Mouse (Mus musculus) CH12.LX (cell line): ENCODE results near the gene Hist1h2ae. TPM values are rescaled to one million over a fixed set of nuclear protein-coding genes. Genes with fewer than 3 reads are reported as not detected.

Source experiments
- polyA plus RNA-seq: library from polyadenylated mRNA; unstranded; fragments of >175 nt; gene quantifications from 2 replicates; pipeline ENCODE4 v1.2.1, GENCODE M21; 2012; ENCODE audit warnings: low read depth; ENCODE audit not compliant: insufficient read length
- total RNA-seq, 2 experiments: library from RNA; depleted of rRNA; stranded (reverse); fragments of 300-350 nt in 1 of 2; fragments of >200 nt in 1 of 2; gene quantifications; 2 replicates each; pipeline ENCODE4 v1.2.3; 2012 to 2014

Gene Hist1h2ae
- total and polyA plus RNA-seq, 3 experiments = 3.5 to 648 (median 16.3) TPM

Other genes with a start within 250 kb of the Hist1h2ae start
Only the 20 nearest of the 35 such genes appear.
- 0.38 and 0.51 TPM in 2 replicates for gene Btn1a1, start 105.3 kb downstream of the Hist1h2ae start, total RNA-seq (2012; rRNA removed)
- gene Btn1a1, start 105.3 kb downstream of the Hist1h2ae start, total RNA-seq (2014; rRNA removed) = 0.20 TPM in 2 replicates
- 0.08 and 0.21 TPM in 2 replicates for gene Btn1a1, start 105.3 kb downstream of the Hist1h2ae start, polyA plus RNA-seq
- 1.1 and 1.3 TPM in 2 replicates for gene Btn2a2, start 82.4 kb downstream of the Hist1h2ae start, total RNA-seq (2012; rRNA removed)
- 1.2 and 1.3 TPM in 2 replicates for gene Btn2a2, start 82.4 kb downstream of the Hist1h2ae start, total RNA-seq (2014; rRNA removed)
- gene Btn2a2, start 82.4 kb downstream of the Hist1h2ae start, polyA plus RNA-seq = 2.1 and 2.8 TPM in 2 replicates
- 4,350 and 4,957 TPM in 2 replicates for gene Hist1h4h, start 40.2 kb downstream of the Hist1h2ae start, total RNA-seq (2012; rRNA removed)
- 14.0 and 19.4 TPM in 2 replicates for gene Hist1h4h, start 40.2 kb downstream of the Hist1h2ae start, total RNA-seq (2014; rRNA removed)
- gene Hist1h4h, start 40.2 kb downstream of the Hist1h2ae start, polyA plus RNA-seq = 3.4 and 5.5 TPM in 2 replicates
- gene Hist1h2af, start 37.3 kb downstream of the Hist1h2ae start, total RNA-seq (2012; rRNA removed) = 824 and 932 TPM in 2 replicates
- 45.2 and 57.1 TPM in 2 replicates for gene Hist1h2af, start 37.3 kb downstream of the Hist1h2ae start, total RNA-seq (2014; rRNA removed)
- 68.6 and 97.0 TPM in 2 replicates for gene Hist1h2af, start 37.3 kb downstream of the Hist1h2ae start, polyA plus RNA-seq
- gene Hist1h3g, start 35.8 kb downstream of the Hist1h2ae start, total RNA-seq (2012; rRNA removed) = 608 and 749 TPM in 2 replicates
- 50.1 and 75.3 TPM in 2 replicates for gene Hist1h3g, start 35.8 kb downstream of the Hist1h2ae start, total RNA-seq (2014; rRNA removed)
- gene Hist1h3g, start 35.8 kb downstream of the Hist1h2ae start, polyA plus RNA-seq = 3.4 and 3.6 TPM in 2 replicates
- gene Hist1h2bh, start 27.8 kb downstream of the Hist1h2ae start, total RNA-seq (2012; rRNA removed) = 261 and 290 TPM in 2 replicates
- gene Hist1h2bh, start 27.8 kb downstream of the Hist1h2ae start, total RNA-seq (2014; rRNA removed) = 5.7 and 8.0 TPM in 2 replicates
- 0.56 and 0.77 TPM in 2 replicates for gene Hist1h2bh, start 27.8 kb downstream of the Hist1h2ae start, polyA plus RNA-seq
- 553 and 608 TPM in 2 replicates for gene Hist1h3f, start 27.2 kb downstream of the Hist1h2ae start, total RNA-seq (2012; rRNA removed)
- 5.1 and 8.0 TPM in 2 replicates for gene Hist1h3f, start 27.2 kb downstream of the Hist1h2ae start, total RNA-seq (2014; rRNA removed)
- gene Hist1h3f, start 27.2 kb downstream of the Hist1h2ae start, polyA plus RNA-seq = 0.23 and 0.30 TPM in 2 replicates
- gene Hist1h4f, start 19.6 kb downstream of the Hist1h2ae start, total RNA-seq (2012; rRNA removed) = 4,390 and 4,902 TPM in 2 replicates
- 17.8 and 27.1 TPM in 2 replicates for gene Hist1h4f, start 19.6 kb downstream of the Hist1h2ae start, total RNA-seq (2014; rRNA removed)
- gene Hist1h4f, start 19.6 kb downstream of the Hist1h2ae start, polyA plus RNA-seq = 4.0 and 9.0 TPM in 2 replicates
- 112 and 132 TPM in 2 replicates for gene Hist1h1d, start 18.0 kb downstream of the Hist1h2ae start, total RNA-seq (2012; rRNA removed)
- gene Hist1h1d, start 18.0 kb downstream of the Hist1h2ae start, total RNA-seq (2014; rRNA removed) = 1.8 and 2.3 TPM in 2 replicates
- gene Hist1h1d, start 18.0 kb downstream of the Hist1h2ae start, polyA plus RNA-seq = 0.11 and 0.14 TPM in 2 replicates
- gene Hist1h3e, start 8.9 kb downstream of the Hist1h2ae start, total RNA-seq (2012; rRNA removed) = 1,307 and 1,484 TPM in 2 replicates
- gene Hist1h3e, start 8.9 kb downstream of the Hist1h2ae start, total RNA-seq (2014; rRNA removed) = 20.6 and 24.2 TPM in 2 replicates
- 2.2 and 3.1 TPM in 2 replicates for gene Hist1h3e, start 8.9 kb downstream of the Hist1h2ae start, polyA plus RNA-seq
- gene Hist1h2bg, start 176 bp upstream of the Hist1h2ae start, total RNA-seq (2012; rRNA removed) = 2,765 and 3,252 TPM in 2 replicates
- gene Hist1h2bg, start 176 bp upstream of the Hist1h2ae start, total RNA-seq (2014; rRNA removed) = 118 and 136 TPM in 2 replicates
- gene Hist1h2bg, start 176 bp upstream of the Hist1h2ae start, polyA plus RNA-seq = 9.1 and 9.4 TPM in 2 replicates
- gene Hist1h2bf, start 3.0 kb upstream of the Hist1h2ae start, total RNA-seq (2012; rRNA removed) = 1,243 and 1,273 TPM in 2 replicates
- 28.3 and 50.8 TPM in 2 replicates for gene Hist1h2bf, start 3.0 kb upstream of the Hist1h2ae start, total RNA-seq (2014; rRNA removed)
- 1.7 TPM in 1 of 2 replicates, not detected in the other for gene Hist1h2bf, start 3.0 kb upstream of the Hist1h2ae start, polyA plus RNA-seq
- 744 and 796 TPM in 2 replicates for gene Hist1h2ad, start 3.2 kb upstream of the Hist1h2ae start, total RNA-seq (2012; rRNA removed)
- gene Hist1h2ad, start 3.2 kb upstream of the Hist1h2ae start, total RNA-seq (2014; rRNA removed) = 9.1 and 13.2 TPM in 2 replicates
- gene Hist1h2ad, start 3.2 kb upstream of the Hist1h2ae start, polyA plus RNA-seq = 0.53 TPM in 1 of 2 replicates, not detected in the other
- gene Hist1h3d, start 4.5 kb upstream of the Hist1h2ae start, total RNA-seq (2012; rRNA removed) = 164 and 182 TPM in 2 replicates
- 10.3 and 13.5 TPM in 2 replicates for gene Hist1h3d, start 4.5 kb upstream of the Hist1h2ae start, total RNA-seq (2014; rRNA removed)
- gene Hist1h3d, start 4.5 kb upstream of the Hist1h2ae start, polyA plus RNA-seq = 0.65 and 0.94 TPM in 2 replicates
- gene Hist1h4d, start 10.4 kb upstream of the Hist1h2ae start, total RNA-seq (2012; rRNA removed) = 1,558 and 1,831 TPM in 2 replicates
- 13.8 and 27.7 TPM in 2 replicates for gene Hist1h4d, start 10.4 kb upstream of the Hist1h2ae start, total RNA-seq (2014; rRNA removed)
- 2.4 and 6.7 TPM in 2 replicates for gene Hist1h4d, start 10.4 kb upstream of the Hist1h2ae start, polyA plus RNA-seq
- gene Hist1h2be, start 49.9 kb upstream of the Hist1h2ae start, total RNA-seq (2012; rRNA removed) = 268 and 282 TPM in 2 replicates
- 3.4 and 4.7 TPM in 2 replicates for gene Hist1h2be, start 49.9 kb upstream of the Hist1h2ae start, total RNA-seq (2014; rRNA removed)
- 0.57 and 0.70 TPM in 2 replicates for gene Hist1h2be, start 49.9 kb upstream of the Hist1h2ae start, polyA plus RNA-seq
- gene Hist1h1e, start 51.3 kb upstream of the Hist1h2ae start, total RNA-seq (2012; rRNA removed) = 486 and 504 TPM in 2 replicates
- gene Hist1h1e, start 51.3 kb upstream of the Hist1h2ae start, total RNA-seq (2014; rRNA removed) = 12.2 and 18.3 TPM in 2 replicates
- gene Hist1h1e, start 51.3 kb upstream of the Hist1h2ae start, polyA plus RNA-seq = 1.5 and 1.9 TPM in 2 replicates
- 114 and 122 TPM in 2 replicates for gene Hist1h2ac, start 112.7 kb upstream of the Hist1h2ae start, total RNA-seq (2012; rRNA removed)
- gene Hist1h2ac, start 112.7 kb upstream of the Hist1h2ae start, total RNA-seq (2014; rRNA removed) = 0.96 and 0.97 TPM in 2 replicates
- 0.14 TPM in 1 of 2 replicates, not detected in the other for gene Hist1h2ac, start 112.7 kb upstream of the Hist1h2ae start, polyA plus RNA-seq
- 436 and 456 TPM in 2 replicates for gene Hist1h2bc, start 113.0 kb upstream of the Hist1h2ae start, total RNA-seq (2012; rRNA removed)
- 16.1 and 17.4 TPM in 2 replicates for gene Hist1h2bc, start 113.0 kb upstream of the Hist1h2ae start, total RNA-seq (2014; rRNA removed)
- gene Hist1h2bc, start 113.0 kb upstream of the Hist1h2ae start, polyA plus RNA-seq = 1.1 and 2.2 TPM in 2 replicates
- gene Hist1h1t, start 124.6 kb upstream of the Hist1h2ae start, total RNA-seq (2012; rRNA removed) = 0.38 and 0.76 TPM in 2 replicates
- gene Hist1h1t, start 124.6 kb upstream of the Hist1h2ae start, total RNA-seq (2014; rRNA removed) = not detected in 2 replicates
- gene Hist1h1t, start 124.6 kb upstream of the Hist1h2ae start, polyA plus RNA-seq = not detected in 2 replicates